Mouse (Mus musculus): ENCODE data around the gene Clhc1. TPM values are rescaled to one million over a fixed set of nuclear protein-coding genes. Genes with fewer than 3 reads are reported as not detected.
A peak's percentile ranks its signal among the peaks of the same experiment; 100 is the strongest.

Clhc1 gene
- total RNA-seq, 2 experiments from 2014 or later = 0.17 to 0.26 TPM

DNA sequence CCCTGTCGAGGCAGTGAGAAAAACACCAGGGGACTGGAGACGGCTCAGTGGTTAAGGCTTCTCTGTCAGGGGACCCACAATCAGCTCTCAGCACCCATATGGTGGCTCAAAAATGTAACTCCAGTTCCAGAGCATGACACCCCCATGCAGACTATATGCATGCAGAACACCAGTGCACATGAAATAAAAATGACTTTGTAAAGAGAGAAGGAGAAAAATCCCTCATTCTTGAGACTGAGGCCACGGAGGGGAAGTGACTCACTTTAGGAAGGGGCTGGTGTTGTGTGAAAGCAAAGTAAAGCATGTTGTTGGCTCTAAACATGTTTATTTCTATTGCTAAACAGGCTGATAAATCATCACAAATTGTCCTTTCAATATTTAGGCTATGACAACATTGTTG lies 13.2 kb downstream of the Clhc1 start:
- no peak for DNase-seq (ENCODE audit: low spot score in 2 of 2)

GRCm38 (mm10) chr11:29563406-29563805 lies 15.7 kb downstream of the Clhc1 start:
- DNase-seq (ENCODE audit: low spot score in 2 of 2) = no peak

DNA sequence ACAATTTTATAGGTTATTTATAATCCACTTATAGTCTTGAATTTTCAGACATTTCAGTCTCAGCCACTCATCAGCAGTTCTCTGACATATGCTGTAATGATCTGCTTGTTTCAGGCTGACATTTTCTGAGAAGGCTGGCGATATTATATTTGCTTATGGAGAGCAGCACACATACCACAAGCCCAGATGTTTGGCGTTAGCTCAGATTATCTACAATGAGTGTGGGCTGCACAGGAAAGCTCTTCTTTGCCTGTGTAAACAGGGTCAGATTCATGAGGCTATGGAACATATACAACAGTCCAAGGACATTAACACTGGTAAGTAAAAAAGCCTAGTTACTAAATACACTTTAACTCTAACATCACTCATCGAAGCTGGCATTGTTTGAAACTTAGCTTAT lies 23.8 kb downstream of the Clhc1 start:
- DNase-seq (ENCODE audit: low spot score in 2 of 2) = no peak

- DNase-seq (ENCODE audit: low spot score in 2 of 2) = no peak
Observed at GRCm38 (mm10) chr11:29572656-29573055, 24.9 kb downstream of the Clhc1 start.

DNA sequence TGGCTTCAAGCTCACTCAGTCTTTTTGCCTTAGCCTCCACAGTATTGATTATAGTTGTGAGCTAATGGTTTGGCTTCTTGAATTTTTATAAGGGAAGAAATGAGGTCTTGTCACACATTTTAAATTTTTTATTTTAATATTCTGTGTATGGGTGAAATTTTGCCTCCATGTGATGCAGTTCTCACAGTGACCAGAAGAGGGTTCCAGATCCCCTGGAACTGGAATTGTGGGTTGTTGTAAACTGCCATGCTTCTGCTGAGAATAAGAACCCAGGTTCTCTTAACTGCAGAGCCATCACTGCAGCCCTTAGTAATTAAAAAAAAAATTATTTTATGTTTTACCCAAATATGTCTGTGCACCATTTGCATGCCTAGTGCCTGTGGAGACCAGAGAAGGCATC lies 31.9 kb downstream of the Clhc1 start:
- DNase-seq (ENCODE audit: low spot score in 2 of 2) = no peak

DNA sequence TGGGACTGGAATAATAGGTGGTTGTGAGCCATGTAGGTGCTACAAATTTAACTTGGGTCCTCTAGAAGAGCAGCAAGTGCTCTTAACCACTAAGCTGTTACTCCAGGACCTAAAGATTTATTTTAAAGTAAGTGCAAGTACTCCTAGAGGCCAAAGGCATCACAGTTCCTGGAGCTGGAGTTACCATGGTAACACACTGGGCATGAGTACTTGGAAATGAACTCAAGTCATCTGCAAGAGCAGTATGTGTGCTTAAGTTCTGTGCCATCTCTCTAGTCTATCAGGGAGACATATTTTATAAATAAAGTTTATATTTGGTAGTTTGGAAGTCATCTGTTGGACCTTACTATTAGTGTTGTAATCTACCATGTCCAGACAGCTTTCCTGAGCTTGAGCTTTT lies 47.5 kb downstream of the Clhc1 start:
- DNase-seq (ENCODE audit: low spot score in 2 of 2) = no peak

DNA sequence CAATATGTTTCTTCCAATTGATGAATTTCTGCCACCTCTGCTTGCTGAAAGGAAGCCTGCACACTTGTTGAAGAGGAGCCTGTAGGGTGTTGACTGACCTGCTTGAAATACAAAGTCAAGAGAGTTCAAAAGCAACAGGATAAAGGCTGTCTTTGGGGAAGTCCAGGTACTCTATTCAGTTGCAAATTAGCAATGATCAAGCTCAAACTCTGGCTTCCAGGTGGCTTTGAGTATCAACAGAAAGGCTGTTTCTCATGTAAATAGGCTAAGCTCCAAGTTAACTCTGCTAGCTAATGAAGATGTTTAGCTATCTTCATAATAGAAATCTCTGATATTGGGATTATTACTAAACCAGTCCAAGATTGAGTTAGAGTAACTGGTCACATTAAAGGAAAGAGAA lies 49.4 kb downstream of the Clhc1 start:
- DNase-seq (ENCODE audit: low spot score in 2 of 2) = no peak

GRCm38 (mm10) chr11:29599000-29599399 lies 51.2 kb downstream of the Clhc1 start:
- DNase-seq (ENCODE audit: low spot score in 2 of 2) = no peak

DNA sequence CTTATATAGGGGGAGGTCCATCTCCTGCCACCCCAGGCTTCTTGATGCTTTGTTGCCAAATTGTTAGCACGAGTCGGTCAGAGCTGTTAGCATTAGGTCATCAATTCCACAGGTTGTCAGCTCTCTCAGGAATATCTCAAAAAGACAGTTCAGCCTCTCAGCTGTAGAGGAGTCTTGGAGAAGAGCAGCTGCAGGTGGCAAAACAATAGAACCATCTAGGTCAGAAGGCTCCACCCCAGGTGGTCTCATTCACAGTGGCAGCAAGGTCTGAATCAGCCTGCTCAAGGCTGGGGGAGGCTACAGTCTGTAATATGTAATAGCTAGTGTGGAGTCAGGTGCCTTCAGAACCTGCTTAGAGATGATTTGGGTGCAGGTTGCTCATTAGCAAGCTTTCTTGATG lies 55.8 kb downstream of the Clhc1 start:
- DNase-seq (ENCODE audit: low spot score in 2 of 2) = peak in 1 of 2 experiments; percentile 1

DNA sequence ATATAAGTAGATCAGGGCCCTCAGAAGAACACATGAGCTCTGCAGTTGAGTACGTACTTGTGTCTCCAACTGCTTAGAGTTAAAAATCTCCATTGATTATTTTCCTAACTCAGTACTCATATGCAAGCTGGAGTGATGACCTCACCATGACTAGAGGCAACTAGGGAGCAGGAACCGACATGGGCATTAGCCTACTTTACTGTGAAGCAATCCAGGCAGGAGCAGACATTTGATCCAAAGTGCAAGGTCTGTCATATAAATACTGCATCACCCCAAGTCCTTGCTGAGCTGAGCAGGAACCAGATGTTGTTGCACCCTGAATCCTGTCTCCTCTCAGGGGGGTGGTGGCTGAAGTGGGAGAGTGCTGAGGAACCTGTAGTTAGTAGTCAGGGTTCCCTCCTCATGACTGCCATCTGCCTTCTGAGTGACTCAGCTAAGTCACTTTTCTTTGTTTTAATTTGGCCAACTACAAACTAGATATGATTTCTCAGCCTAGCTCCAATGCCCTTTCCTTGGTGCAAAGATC lies 59.8 kb downstream of the Clhc1 start:
- DNase-seq (ENCODE audit: low spot score in 2 of 2) = no peak

GRCm38 (mm10) chr11:29609756-29610468 lies 62.2 kb downstream of the Clhc1 start:
- no peak for DNase-seq (ENCODE audit: low spot score in 2 of 2)

DNA sequence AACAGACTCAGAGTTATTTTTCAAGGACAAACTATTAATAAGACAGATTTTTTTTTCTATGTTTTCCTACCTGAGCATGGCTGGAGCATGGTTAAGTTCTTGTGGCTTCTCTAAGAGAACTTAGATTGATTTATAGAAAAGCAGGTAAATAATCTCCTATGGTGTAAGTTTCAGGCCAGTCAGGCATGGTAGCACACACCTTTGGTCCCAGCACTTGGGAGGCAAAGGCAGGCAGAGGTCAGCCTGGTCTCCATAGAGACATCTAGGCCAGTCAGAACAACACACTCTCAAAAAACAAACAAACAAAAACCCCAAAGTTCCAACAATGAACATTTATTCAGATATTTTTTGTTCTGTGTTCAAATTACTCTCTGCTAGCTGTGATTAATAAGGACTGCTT lies 64.3 kb downstream of the Clhc1 start:
- no peak for DNase-seq (ENCODE audit: low spot score in 2 of 2)

DNA sequence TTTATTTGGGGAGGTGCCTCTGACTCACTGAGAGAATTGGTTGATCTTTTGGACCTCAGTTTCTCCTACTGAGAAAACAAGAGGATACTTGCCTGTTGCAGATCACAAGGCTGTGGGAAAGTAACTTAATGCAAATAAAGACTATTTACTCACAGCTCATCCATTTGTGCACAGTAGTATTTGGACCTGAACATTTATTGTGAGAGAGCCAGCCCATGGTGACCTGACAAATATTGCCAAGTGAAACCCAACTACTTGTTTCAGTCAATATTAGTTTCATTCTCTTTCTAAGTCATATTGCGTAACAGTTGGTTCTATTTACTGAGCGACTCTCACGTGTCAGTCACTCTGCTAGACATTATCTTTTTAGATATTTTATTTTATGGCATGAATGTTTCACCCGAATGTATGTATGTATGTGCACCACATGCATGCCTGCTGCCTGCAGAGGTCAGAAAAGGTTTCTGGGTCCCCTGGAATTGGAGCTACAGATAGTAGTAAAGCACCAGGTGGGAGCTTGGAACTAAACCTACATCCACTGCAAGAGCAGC lies 65.5 kb downstream of the Clhc1 start:
- no peak for DNase-seq (ENCODE audit: low spot score in 2 of 2)

- no peak for DNase-seq (ENCODE audit: low spot score in 2 of 2)
Observed at GRCm38 (mm10) chr11:29614217-29614924, 66.6 kb downstream of the Clhc1 start.

DNA sequence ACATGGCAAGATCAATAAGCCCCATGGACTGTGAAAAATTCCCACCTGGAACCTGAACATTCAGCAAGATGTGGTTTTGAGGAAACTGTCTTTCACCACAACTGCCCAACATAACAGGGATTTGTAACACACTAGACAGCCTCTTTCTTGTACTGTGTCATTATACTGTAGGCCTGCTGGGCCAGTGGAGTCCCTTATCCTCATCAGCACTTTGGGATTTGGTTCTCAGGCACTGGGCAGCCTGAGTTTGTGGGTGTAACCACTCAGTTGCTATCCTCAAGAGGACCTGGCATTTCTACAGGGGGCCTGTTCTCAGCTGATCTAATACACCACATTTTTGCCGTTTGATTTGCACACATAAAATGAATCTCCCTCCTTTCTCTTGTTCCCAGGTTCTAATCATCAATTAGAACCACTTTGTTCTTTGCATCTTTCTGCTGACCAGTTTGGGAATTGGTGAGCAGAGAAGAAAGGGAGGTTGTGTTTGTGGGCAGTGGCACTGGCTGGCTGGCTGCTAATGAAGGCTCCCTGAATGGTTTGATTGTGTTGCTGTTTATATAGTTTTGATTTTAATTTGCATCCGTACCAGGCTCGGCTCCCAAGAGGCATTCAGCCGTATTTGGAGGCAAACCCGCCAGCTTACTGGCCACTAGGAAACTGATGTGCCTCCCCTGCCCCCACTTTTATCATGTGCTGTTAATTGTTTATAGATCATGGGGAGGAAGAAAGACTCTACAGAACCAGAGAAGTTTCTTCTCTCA lies 74.5 kb downstream of the Clhc1 start:
- DNase-seq (ENCODE audit: low spot score in 2 of 2) = no peak

DNA sequence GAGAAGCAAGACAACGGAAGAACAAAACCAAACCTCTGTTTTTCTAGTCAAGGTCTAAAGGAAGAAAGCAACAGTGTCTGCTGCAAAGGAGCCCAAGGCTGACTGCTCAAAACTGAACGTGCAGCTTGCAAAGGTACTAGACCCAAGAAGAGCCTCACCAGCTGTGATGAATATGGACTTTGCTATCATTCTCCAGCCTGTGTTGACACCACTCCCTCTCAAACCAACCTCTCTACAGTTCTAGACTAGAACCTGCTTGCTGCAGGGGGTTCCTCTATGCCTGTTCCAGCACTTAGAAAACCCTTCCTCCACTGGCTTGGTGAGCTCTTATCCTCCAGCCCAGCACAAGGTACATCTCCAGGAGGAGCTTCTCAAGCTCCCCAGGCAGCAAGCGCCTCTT lies 75.6 kb downstream of the Clhc1 start:
- DNase-seq (ENCODE audit: low spot score in 2 of 2) = no peak

- DNase-seq (ENCODE audit: low spot score in 2 of 2) = no peak
Observed at GRCm38 (mm10) chr11:29626541-29626940, 78.8 kb downstream of the Clhc1 start.

- no peak for DNase-seq (ENCODE audit: low spot score in 2 of 2)
Observed at GRCm38 (mm10) chr11:29627706-29628105, 80.0 kb downstream of the Clhc1 start.

Data from gastrocnemius, postnatal 4 days (tissue).